Mouse (Mus musculus) heart, adult 2 months (tissue): Measurements from ENCODE around the gene Lmntd1. TPM values are rescaled to one million over a fixed set of nuclear protein-coding genes. Genes with fewer than 3 reads are reported as not detected.
A peak's percentile ranks its signal among the peaks of the same experiment; 100 is the strongest.

ENCODE experiments used
- DNase-seq, 2 experiments: peaks; one replicate each; pipeline ENCODE4 v3.0.0; 2021
- H3K27ac ChIP-seq: fragments of 200-600 bp; 2 replicates; pipeline ENCODE4 v1.8.1; 2022
- H3K27me3 ChIP-seq: fragments of 200-500 bp; 2 replicates; pipeline ENCODE4 v1.6.1; 2012; ENCODE audit warnings: mild to moderate bottlenecking, low read length, inconsistent platforms, mixed read lengths; ENCODE audit not compliant: control insufficient read depth, insufficient read depth
- H3K36me3 ChIP-seq: fragments of 200-500 bp; 2 replicates; pipeline ENCODE4 v1.6.1; 2012; ENCODE audit warnings: low read length, inconsistent platforms; ENCODE audit not compliant: control insufficient read depth, insufficient read depth
- H3K4me1 ChIP-seq: fragments of 200-500 bp; 2 replicates; pipeline ENCODE4 v1.6.1; 2011; ENCODE audit warnings: low read length; ENCODE audit not compliant: control insufficient read depth, insufficient read depth
- H3K4me3 ChIP-seq: fragments of 200-600 bp; 2 replicates; pipeline ENCODE4 v1.8.1; 2022
- H3K79me2 ChIP-seq: fragments of 200-500 bp; replicated peaks from 2 replicates; pipeline ENCODE4 v1.6.1; 2012; ENCODE audit warnings: mild to moderate bottlenecking, inconsistent platforms, low read length, moderate library complexity, mixed read lengths; ENCODE audit not compliant: control insufficient read depth, insufficient read depth
- H3K9ac ChIP-seq: fragments of 200-500 bp; 2 replicates; pipeline ENCODE4 v1.6.1; 2012; ENCODE audit warnings: low read depth, mild to moderate bottlenecking, control low read depth, inconsistent platforms, low read length, mixed read lengths
- CTCF ChIP-seq: fragments of 200-600 bp; IDR thresholded peaks from 2 replicates; pipeline ENCODE4 v1.8.1; 2022; ENCODE audit warnings: antibody characterized with exemption, mild to moderate bottlenecking, moderate library complexity
- EP300 ChIP-seq: fragments of 200-500 bp; IDR thresholded peaks from 2 replicates; pipeline ENCODE4 v1.6.1; 2011; ENCODE audit warnings: low read depth, low read length, control low read depth; ENCODE audit not compliant: insufficient read depth
- POLR2A ChIP-seq: fragments of 200-500 bp; IDR thresholded peaks from 2 replicates; pipeline ENCODE4 v1.6.1; 2011; ENCODE audit warnings: mild to moderate bottlenecking, low read depth, low read length, control low read depth; ENCODE audit not compliant: insufficient read depth
- WGBS: fragments of 180-500 bp; shearing (Covaris S2); methylation state at CpG from one replicate; pipeline ENCODE4 v1.1.7; 2018; 5-methylcytosine and 5-hydroxymethylcytosine counted together
- intact Hi-C: fragments of 180-260 bp; cut with DNase I; formaldehyde crosslinking; loops from one replicate; pipeline ENCODE4 v1.15.1; 2025
- long read RNA-seq: library from polyadenylated mRNA; stranded (forward); transcript quantifications from one replicate; pipeline ENCODE4 v2.0.0, GENCODE M21; 2021
- polyA plus RNA-seq: library from polyadenylated mRNA; depleted of rRNA; stranded (reverse); fragments of >200 nt; gene quantifications from 2 replicates; pipeline ENCODE4 v1.2.3, GENCODE M21; 2012; rRNA removed
- total RNA-seq, 2 experiments: library from RNA; stranded (reverse); gene quantifications; 2 replicates each; pipeline ENCODE4 v1.2.3; 2021

Lmntd1 gene
- 1 to 10 TPM; 2.0 to 2.2 TPM for total RNA-seq
- polyA plus RNA-seq, result 6.7 and 11.4 TPM in 2 replicates
- long read RNA-seq, partial matches to known transcripts, result 0 of 1 reads
- long read RNA-seq, other reads (novel, unspliced or antisense), result 1 of 1 reads

- Histone ChIP-seq H3K4me3 (no peak within 1 kb of the TSS), H3K4me1 (no peaks in the 10 kb centered on the region), H3K27ac (no peak within 1 kb of the TSS), H3K36me3 (no peaks in the 10 kb centered on the region), H3K27me3 (no peaks in the 10 kb centered on the region), H3K9ac (no peak within 1 kb of the TSS), H3K79me2 (no peaks in the 10 kb centered on the region)
- no peak for DNase-seq
- WGBS, result 57% methylated on average over 7 of the region's 7 CpGs
- TF ChIP-seq CTCF (no peak), POLR2A (no peak), EP300 (no peak)
- intact Hi-C loops, result no loop called here
Observed at GRCm38 (mm10) chr6:145614219-145614618, at the start of gene Lmntd1. Lmntd1 (minus strand) TSS chr6:145614319.

GRCm38 (mm10) chr6:145660943-145661342 is 46.8 kb upstream of the Lmntd1 start:
- Histone ChIP-seq H3K4me3 (no peak overlapping the region), H3K4me1 (no peaks in the 10 kb centered on the region), H3K9ac (no peak overlapping the region), H3K79me2 (no peaks in the 10 kb centered on the region), H3K36me3 (no peaks in the 10 kb centered on the region), H3K27ac (no peak overlapping the region), H3K27me3 (no peaks in the 10 kb centered on the region)
- WGBS, result 91% methylated on average over 11 of the region's 11 CpGs
- DNase-seq, result no peak
- intact Hi-C loops, result loop anchor here (10.0 kb wide), 1 partner anchor 134 kb away; no protein-coding TSS in a partner anchor
- no peak for TF ChIP-seq CTCF
- TF ChIP-seq POLR2A, result no peak
- no peak for TF ChIP-seq EP300

- WGBS, result 63% methylated on average over 6 of the region's 6 CpGs
- intact Hi-C loops, result no loop called here
- no peak overlapping the region for H3K27ac ChIP-seq
- TF ChIP-seq CTCF (no peak), POLR2A (no peak), EP300 (no peak)
- H3K27me3 ChIP-seq, result no peaks in the 10 kb centered on the region
- no peak for DNase-seq
- H3K4me3 ChIP-seq, result no peak overlapping the region
- no peak overlapping the region for H3K9ac ChIP-seq
- no peaks in the 10 kb centered on the region for H3K4me1 ChIP-seq
- no peaks in the 10 kb centered on the region for H3K79me2 ChIP-seq
- no peaks in the 10 kb centered on the region for H3K36me3 ChIP-seq
Observed at GRCm38 (mm10) chr6:145659116-145659515, 45.0 kb upstream of the Lmntd1 start.

- H3K9ac ChIP-seq, result no peak overlapping the region
- no peaks in the 10 kb centered on the region for H3K27me3 ChIP-seq
- DNase-seq, result no peak
- no peak overlapping the region for H3K27ac ChIP-seq
- H3K36me3 ChIP-seq, result no peaks in the 10 kb centered on the region
- H3K79me2 ChIP-seq, result no peaks in the 10 kb centered on the region
- intact Hi-C loops, result no loop called here
- peak; percentile 48 for TF ChIP-seq CTCF
- no peak for TF ChIP-seq POLR2A
- H3K4me1 ChIP-seq, result no peaks in the 10 kb centered on the region
- WGBS, result 73% methylated on average over 15 of the region's 15 CpGs
- H3K4me3 ChIP-seq, result no peak overlapping the region
Observed at GRCm38 (mm10) chr6:145656740-145657591, 42.8 kb upstream of the Lmntd1 start.

GRCm38 (mm10) chr6:145655678-145656077 is 41.6 kb upstream of the Lmntd1 start:
- Histone ChIP-seq H3K36me3 (no peaks in the 10 kb centered on the region), H3K9ac (no peak overlapping the region), H3K27me3 (no peaks in the 10 kb centered on the region), H3K4me3 (no peak overlapping the region), H3K27ac (no peak overlapping the region), H3K4me1 (no peaks in the 10 kb centered on the region), H3K79me2 (no peaks in the 10 kb centered on the region)
- WGBS, result 95% methylated on average over 1 of the region's 1 CpGs
- TF ChIP-seq EP300 (no peak), POLR2A (no peak), CTCF (peak; percentile 14; the same call in 1 of the 2 replicates)
- intact Hi-C loops, result no loop called here
- DNase-seq, result no peak

GRCm38 (mm10) chr6:145654062-145654836 is 40.1 kb upstream of the Lmntd1 start:
- no peak for DNase-seq
- H3K9ac ChIP-seq, result no peak overlapping the region
- 67% methylated on average over 8 of the region's 8 CpGs for WGBS
- no peaks in the 10 kb centered on the region for H3K79me2 ChIP-seq
- no peak overlapping the region for H3K27ac ChIP-seq
- intact Hi-C loops, result no loop called here
- no peaks in the 10 kb centered on the region for H3K4me1 ChIP-seq
- no peak overlapping the region for H3K4me3 ChIP-seq
- H3K36me3 ChIP-seq, result no peaks in the 10 kb centered on the region
- no peaks in the 10 kb centered on the region for H3K27me3 ChIP-seq
- no peak for TF ChIP-seq POLR2A
- no peak for TF ChIP-seq CTCF
- no peak for TF ChIP-seq EP300
